Mouse (Mus musculus): Measurements from ENCODE around the gene Ppp1ca. TPM values are rescaled to one million over a fixed set of nuclear protein-coding genes. Genes with fewer than 3 reads are reported as not detected.
A peak's percentile ranks its signal among the peaks of the same experiment; 100 is the strongest.

Gene Ppp1ca
- total RNA-seq, 2 experiments from 2014 or later, result 318 to 333 TPM

- intact Hi-C loops (cut with DNase I), result no loop called here
Observed at GRCm38 (mm10) chr19:4154437-4155222, 37.2 kb upstream of the Ppp1ca start.

GRCm38 (mm10) chr19:4155223-4156072 is 36.4 kb upstream of the Ppp1ca start:
- intact Hi-C loops (cut with DNase I), result no loop called here

More at GRCm38 (mm10) chr19:4154437-4155222, 37.2 kb upstream of the Ppp1ca start:
- no peak for DNase-seq

GRCm38 (mm10) chr19:4156073-4156579 is 35.7 kb upstream of the Ppp1ca start:
- DNase-seq, result no peak

More at GRCm38 (mm10) chr19:4155223-4156072, 36.4 kb upstream of the Ppp1ca start:
- no peak for DNase-seq

GRCm38 (mm10) chr19:4156771-4157170 is 35.1 kb upstream of the Ppp1ca start:
- no peak for DNase-seq
- intact Hi-C loops (cut with DNase I), result no loop called here

More at GRCm38 (mm10) chr19:4156073-4156579, 35.7 kb upstream of the Ppp1ca start:
- intact Hi-C loops (cut with DNase I), result no loop called here

GRCm38 (mm10) chr19:4159049-4159448 is 32.8 kb upstream of the Ppp1ca start:
- no peak for DNase-seq
- intact Hi-C loops (cut with DNase I), result no loop called here

- intact Hi-C loops (cut with DNase I), result no loop called here
- peak; percentile 97 for DNase-seq
Observed at GRCm38 (mm10) chr19:4162646-4163542, 29.0 kb upstream of the Ppp1ca start, which contains the start of gene Rps6kb2. TSS of gene Rps6kb2 (minus strand) at chr19:4163354.

- intact Hi-C loops (cut with DNase I), result no loop called here
- DNase-seq, result no peak
Observed at GRCm38 (mm10) chr19:4163543-4163887, 28.4 kb upstream of the Ppp1ca start.

GRCm38 (mm10) chr19:4164100-4164499 is 27.8 kb upstream of the Ppp1ca start:
- DNase-seq, result no peak
- intact Hi-C loops (cut with DNase I), result no loop called here

- no peak for DNase-seq
- intact Hi-C loops (cut with DNase I), result no loop called here
Observed at GRCm38 (mm10) chr19:4164721-4165120, 27.1 kb upstream of the Ppp1ca start.

- intact Hi-C loops (cut with DNase I), result no loop called here
- peak; percentile 45 for DNase-seq
Observed at GRCm38 (mm10) chr19:4166678-4167476, 25.0 kb upstream of the Ppp1ca start.

GRCm38 (mm10) chr19:4169378-4169784 is 22.5 kb upstream of the Ppp1ca start:
- intact Hi-C loops (cut with DNase I), result no loop called here
- peak; percentile 100 for DNase-seq

GRCm38 (mm10) chr19:4169810-4170209 is 22.1 kb upstream of the Ppp1ca start:
- intact Hi-C loops (cut with DNase I), result no loop called here
- DNase-seq, result peak; percentile 64

GRCm38 (mm10) chr19:4170723-4171392 is 21.0 kb upstream of the Ppp1ca start:
- intact Hi-C loops (cut with DNase I), result no loop called here
- no peak for DNase-seq

- peak; percentile 46 for DNase-seq
- intact Hi-C loops (cut with DNase I), result no loop called here
Observed at GRCm38 (mm10) chr19:4171393-4172290, 20.2 kb upstream of the Ppp1ca start.

- no peak for DNase-seq
- intact Hi-C loops (cut with DNase I), result no loop called here
Observed at GRCm38 (mm10) chr19:4172925-4173324, 18.9 kb upstream of the Ppp1ca start.

GRCm38 (mm10) chr19:4175368-4175947 is 16.4 kb upstream of the Ppp1ca start, which contains the start of gene Carns1:
TSS of gene Carns1 (minus strand) at chr19:4175479.
- intact Hi-C loops (cut with DNase I), result no loop called here
- DNase-seq, result no peak

- no peak for DNase-seq
- intact Hi-C loops (cut with DNase I), result no loop called here
Observed at GRCm38 (mm10) chr19:4180411-4180810, 11.5 kb upstream of the Ppp1ca start.

GRCm38 (mm10) chr19:4181892-4182291 is 10.0 kb upstream of the Ppp1ca start:
- intact Hi-C loops (cut with DNase I), result no loop called here
- DNase-seq, result no peak
